Mouse (Mus musculus): ENCODE results near the gene Zfp13. TPM values are rescaled to one million over a fixed set of nuclear protein-coding genes. Genes with fewer than 3 reads are reported as not detected.

Zfp13 gene
- total RNA-seq, 2 experiments from 2014 or later = 2.2 to 3.1 TPM

DNA sequence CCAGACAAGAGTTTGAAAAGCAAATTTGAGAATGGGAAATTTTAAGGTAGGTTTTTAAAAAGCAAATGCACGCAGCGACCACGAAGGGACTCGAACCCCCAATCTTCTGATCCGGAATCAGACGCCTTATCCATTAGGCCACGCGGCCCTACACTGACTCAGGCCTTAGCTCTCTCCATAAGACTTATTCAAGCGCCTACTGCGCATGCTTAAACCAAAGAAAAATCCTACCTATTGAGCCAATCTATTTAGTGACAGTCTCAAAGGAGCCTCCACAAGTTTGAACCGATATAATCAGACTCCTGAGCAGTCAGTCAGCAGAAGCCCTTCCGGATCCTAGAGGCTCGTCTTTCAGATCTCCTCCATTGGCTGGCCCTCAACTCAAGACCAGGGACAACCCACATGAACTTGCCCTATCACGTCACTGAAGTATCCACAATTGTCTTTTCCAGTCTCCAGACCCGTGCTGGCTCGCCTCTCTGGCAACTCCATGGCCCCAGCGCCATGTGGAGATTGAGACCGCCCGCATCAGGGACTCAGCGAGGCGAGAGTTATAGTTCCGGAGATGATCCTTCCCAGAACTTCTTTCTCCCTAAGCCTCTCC is 49.0 kb downstream of the Zfp13 start:
- peak; percentile 94 to 99 for DNase-seq

GRCm38 (mm10) chr17:23549441-23549840 is 49.8 kb downstream of the Zfp13 start:
- DNase-seq = peak in 1 of 2 experiments; percentile 42

DNA sequence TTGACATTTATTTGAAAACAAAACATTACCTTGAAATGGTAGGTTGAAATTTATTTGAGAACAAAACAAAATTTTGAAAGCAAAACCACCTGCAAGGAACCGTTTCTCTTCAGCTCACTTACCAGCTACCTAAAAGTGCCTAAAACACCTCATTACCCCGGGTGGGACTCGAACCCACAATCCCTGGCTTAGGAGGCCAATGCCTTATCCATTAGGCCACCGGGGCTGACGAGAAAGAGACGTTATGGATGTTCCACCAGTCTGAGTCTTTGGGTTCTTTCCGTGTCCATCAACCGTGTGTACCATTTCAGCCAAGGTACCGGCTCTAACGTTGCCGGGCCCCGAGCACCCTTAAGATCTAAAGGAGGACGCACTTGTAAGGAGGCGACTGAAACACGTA is 50.7 kb downstream of the Zfp13 start:
- peak; percentile 87 to 96 for DNase-seq

GRCm38 (mm10) chr17:23547681-23548443 is 51.4 kb downstream of the Zfp13 start:
- no peak for DNase-seq

GRCm38 (mm10) chr17:23546702-23547505 is 52.4 kb downstream of the Zfp13 start:
- DNase-seq = peak; percentile 90 to 96

- DNase-seq = peak; percentile 86 to 95
Measured at GRCm38 (mm10) chr17:23546333-23546701, 53.0 kb downstream of the Zfp13 start.

- no peak for DNase-seq
Measured at GRCm38 (mm10) chr17:23545841-23546240, 53.4 kb downstream of the Zfp13 start.

GRCm38 (mm10) chr17:23544766-23545165 is 54.5 kb downstream of the Zfp13 start:
- DNase-seq = no peak

DNA sequence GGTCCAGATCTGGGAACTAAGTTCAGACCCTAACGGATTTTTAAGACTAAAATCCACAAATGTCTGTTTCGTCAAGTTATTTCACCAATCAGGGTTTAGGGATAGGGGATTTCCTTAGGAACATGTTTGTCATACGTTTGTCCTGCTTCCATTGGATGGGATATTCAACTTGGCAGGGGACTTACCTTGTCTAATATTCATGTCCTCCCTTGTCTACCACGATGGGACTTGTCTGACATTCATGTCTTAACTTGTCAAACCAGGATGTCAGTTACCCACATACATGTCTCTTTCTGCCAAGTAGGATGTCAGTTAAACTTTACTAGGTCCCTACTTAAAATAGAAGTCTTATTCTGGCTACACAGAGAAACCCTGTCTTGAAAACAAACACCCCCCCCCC is 55.3 kb downstream of the Zfp13 start:
- no peak for DNase-seq

DNA sequence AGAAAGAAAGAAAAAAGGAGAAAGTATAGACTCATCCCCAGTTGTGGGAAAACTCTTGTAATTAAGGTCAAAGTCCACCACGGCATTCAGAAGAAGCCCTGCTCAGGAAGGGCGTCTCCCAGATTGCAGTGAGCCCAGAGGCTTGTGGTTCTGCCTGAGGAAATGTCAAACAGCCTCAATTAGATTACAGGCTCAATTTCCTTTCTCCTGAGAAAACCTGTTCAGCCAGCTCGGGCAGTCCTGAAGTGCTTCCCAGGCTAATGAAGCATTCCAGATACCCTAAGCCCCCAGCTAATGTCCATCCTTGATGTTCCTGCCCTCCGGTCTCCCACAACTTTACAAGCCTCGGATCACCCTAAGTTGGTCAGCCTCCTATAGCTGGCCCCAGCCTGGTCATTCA is 56.0 kb downstream of the Zfp13 start:
- DNase-seq = peak in 1 of 2 experiments; percentile 56

GRCm38 (mm10) chr17:23542835-23543234 is 56.5 kb downstream of the Zfp13 start:
- DNase-seq = peak in 1 of 2 experiments; percentile 5

GRCm38 (mm10) chr17:23542004-23542720 is 57.1 kb downstream of the Zfp13 start:
- peak in 1 of 2 experiments; percentile 13 for DNase-seq

GRCm38 (mm10) chr17:23540605-23541475 is 58.4 kb downstream of the Zfp13 start:
- peak in 1 of 2 experiments; percentile 18 for DNase-seq

DNA sequence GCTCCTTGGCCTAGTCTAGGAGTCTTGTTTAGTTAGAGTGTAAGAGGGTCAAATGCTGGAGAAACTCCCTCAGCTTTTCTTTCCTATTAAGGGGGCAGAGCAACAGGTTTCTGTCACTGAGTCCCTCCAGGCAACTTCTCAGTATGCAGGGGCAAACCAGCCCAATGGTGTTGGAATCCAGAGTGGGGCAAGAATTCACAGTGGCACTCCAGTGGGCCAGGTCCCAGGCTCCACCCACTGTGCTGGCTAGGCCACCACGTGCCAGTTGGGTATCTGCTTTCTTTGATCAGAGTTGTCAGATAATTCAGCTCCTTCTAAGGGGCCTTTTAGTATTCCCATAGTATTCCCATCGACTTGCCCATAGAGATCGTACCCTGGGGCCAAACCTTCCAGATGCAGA is 59.2 kb downstream of the Zfp13 start:
- no peak for DNase-seq

GRCm38 (mm10) chr17:23539608-23540007 is 59.7 kb downstream of the Zfp13 start:
- DNase-seq = no peak

- no peak for DNase-seq
Measured at GRCm38 (mm10) chr17:23538299-23539015, 60.8 kb downstream of the Zfp13 start.

GRCm38 (mm10) chr17:23537554-23538255 is 61.6 kb downstream of the Zfp13 start:
- no peak for DNase-seq

GRCm38 (mm10) chr17:23535046-23535788 is 64.1 kb downstream of the Zfp13 start:
- DNase-seq = peak in 1 of 2 experiments; percentile 38
